Mouse (Mus musculus): ENCODE measurements around the gene Smtnl2. TPM values are rescaled to one million over a fixed set of nuclear protein-coding genes. Genes with fewer than 3 reads are reported as not detected.
"Not testable (repeated sequence)": the region's sequence is repeated elsewhere in the genome, so short reads cannot be mapped to it uniquely, and the experiment has no call there.

The Smtnl2 gene
- polyA plus RNA-seq, 1 experiment from 2014 or later: 5.5 TPM

GRCm38 (mm10) chr11:72349652-72350051 lies 61.9 kb downstream of the Smtnl2 start:
- Histone ChIP-seq H3K27ac (no peak overlapping the region), H3K4me3 (replicated peaks) (no peak overlapping the region), H3K36me3 (no peaks in the 10 kb centered on the region), H3K4me2 (no peak overlapping the region), H3K9me3 (replicated peaks) (no peaks in the 10 kb centered on the region), H3K9ac (no peak overlapping the region), H3K4me1 (replicated peaks) (no peaks in the 10 kb centered on the region), H3K27me3 (no peaks in the 10 kb centered on the region)
- DNase-seq (no peak), ATAC-seq (ENCODE audit: low read depth) (no peak)
- WGBS (ENCODE audit: insufficient replicate concordance): 41% methylated on average over 4 of the region's 4 CpGs

- WGBS (ENCODE audit: insufficient replicate concordance): 52% methylated on average over 8 of the region's 8 CpGs
- no peak for ATAC-seq (ENCODE audit: low read depth)
- H3K9ac ChIP-seq: no peak overlapping the region
- H3K4me2 ChIP-seq: no peak overlapping the region
- H3K9me3 ChIP-seq (replicated peaks): no peaks in the 10 kb centered on the region
- DNase-seq: no peak
- no peak overlapping the region for H3K27ac ChIP-seq
- no peaks in the 10 kb centered on the region for H3K4me1 ChIP-seq (replicated peaks)
- no peak overlapping the region for H3K4me3 ChIP-seq (replicated peaks)
- H3K36me3 ChIP-seq: no peaks in the 10 kb centered on the region
- no peaks in the 10 kb centered on the region for H3K27me3 ChIP-seq
Measured at GRCm38 (mm10) chr11:72349016-72349415, 62.5 kb downstream of the Smtnl2 start.

- DNase-seq (no peak), ATAC-seq (ENCODE audit: low read depth) (no peak)
- WGBS (ENCODE audit: insufficient replicate concordance): 38% methylated on average over 10 of the region's 10 CpGs
- Histone ChIP-seq H3K4me1 (replicated peaks) (no peaks in the 10 kb centered on the region), H3K36me3 (no peaks in the 10 kb centered on the region), H3K4me2 (no peak overlapping the region), H3K9ac (no peak overlapping the region), H3K27me3 (no peaks in the 10 kb centered on the region), H3K9me3 (replicated peaks) (no peaks in the 10 kb centered on the region), H3K27ac (no peak overlapping the region), H3K4me3 (replicated peaks) (no peak overlapping the region)
Measured at GRCm38 (mm10) chr11:72348563-72348962, 63.0 kb downstream of the Smtnl2 start.

GRCm38 (mm10) chr11:72344486-72344885 lies 67.0 kb downstream of the Smtnl2 start:
- WGBS (ENCODE audit: insufficient replicate concordance): 76% methylated on average over 11 of the region's 11 CpGs
- H3K27ac ChIP-seq: no peak overlapping the region
- DNase-seq: no peak
- H3K36me3 ChIP-seq: no peaks in the 10 kb centered on the region
- no peak overlapping the region for H3K4me3 ChIP-seq (replicated peaks)
- no peaks in the 10 kb centered on the region for H3K9me3 ChIP-seq (replicated peaks)
- no peak overlapping the region for H3K9ac ChIP-seq
- ATAC-seq (ENCODE audit: low read depth): no peak
- no peaks in the 10 kb centered on the region for H3K27me3 ChIP-seq
- no peaks in the 10 kb centered on the region for H3K4me1 ChIP-seq (replicated peaks)
- no peak overlapping the region for H3K4me2 ChIP-seq

- Histone ChIP-seq H3K27ac (no peak overlapping the region), H3K4me3 (replicated peaks) (no peak overlapping the region), H3K4me2 (no peak overlapping the region), H3K4me1 (replicated peaks) (no peaks in the 10 kb centered on the region), H3K36me3 (no peaks in the 10 kb centered on the region), H3K9ac (no peak overlapping the region), H3K9me3 (replicated peaks) (no peaks in the 10 kb centered on the region), H3K27me3 (no peaks in the 10 kb centered on the region)
- no peak for ATAC-seq (ENCODE audit: low read depth)
- 20% methylated on average over 8 of the region's 8 CpGs for WGBS (ENCODE audit: insufficient replicate concordance)
- DNase-seq: peak; percentile 34
Measured at GRCm38 (mm10) chr11:72343904-72344303, 67.6 kb downstream of the Smtnl2 start.

GRCm38 (mm10) chr11:72343238-72343625 lies 68.3 kb downstream of the Smtnl2 start:
- not testable (repeated sequence) for H3K27ac ChIP-seq; H3K9me3 ChIP-seq (replicated peaks); H3K27me3 ChIP-seq; H3K9ac ChIP-seq; H3K36me3 ChIP-seq; DNase-seq; H3K4me2 ChIP-seq; H3K4me1 ChIP-seq (replicated peaks); H3K4me3 ChIP-seq (replicated peaks); ATAC-seq (ENCODE audit: low read depth)
- 73% methylated on average over 5 of the region's 5 CpGs for WGBS (ENCODE audit: insufficient replicate concordance)

GRCm38 (mm10) chr11:72342549-72343237 lies 68.8 kb downstream of the Smtnl2 start:
- Histone ChIP-seq H3K27me3 (no peaks in the 10 kb centered on the region), H3K27ac (no peak overlapping the region), H3K9ac (no peak overlapping the region), H3K4me1 (replicated peaks) (no peaks in the 10 kb centered on the region), H3K4me3 (replicated peaks) (no peak overlapping the region), H3K9me3 (replicated peaks) (no peaks in the 10 kb centered on the region), H3K4me2 (no peak overlapping the region), H3K36me3 (no peaks in the 10 kb centered on the region)
- DNase-seq (peak; percentile 15), ATAC-seq (ENCODE audit: low read depth) (peak; percentile 62; the same call in 1 of the 2 replicates)
- 9% methylated on average over 7 of the region's 7 CpGs for WGBS (ENCODE audit: insufficient replicate concordance)

- H3K4me3 ChIP-seq (replicated peaks): no peak overlapping the region
- H3K9ac ChIP-seq: no peak overlapping the region
- H3K27ac ChIP-seq: no peak overlapping the region
- H3K4me2 ChIP-seq: no peak overlapping the region
- 69% methylated on average over 4 of the region's 4 CpGs for WGBS (ENCODE audit: insufficient replicate concordance)
- H3K36me3 ChIP-seq: no peaks in the 10 kb centered on the region
- no peak for ATAC-seq (ENCODE audit: low read depth)
- H3K9me3 ChIP-seq (replicated peaks): no peaks in the 10 kb centered on the region
- H3K27me3 ChIP-seq: no peaks in the 10 kb centered on the region
- H3K4me1 ChIP-seq (replicated peaks): no peaks in the 10 kb centered on the region
- no peak for DNase-seq
Measured at GRCm38 (mm10) chr11:72339716-72340115, 71.8 kb downstream of the Smtnl2 start.

Small RNAs within 50 kb of the gene (microRNA-seq; reads per million reads assigned to microRNA genes)
- gene Mir6338: not detected

Other genes with a start within 250 kb of the Smtnl2 start
- not detected in 2 replicates for gene Gm43951, start 204.9 kb downstream of the Smtnl2 start, polyA plus RNA-seq (2015; fragmentation: Nextera tagmentation; extraction: Ambion mirVana)
- gene 4933427D14Rik, start 204.3 kb downstream of the Smtnl2 start, polyA plus RNA-seq (2015; fragmentation: Nextera tagmentation; extraction: Ambion mirVana): 4.4 and 4.9 TPM in 2 replicates
- 94.7 and 97.9 TPM in 2 replicates for gene Txndc17, start 204.2 kb downstream of the Smtnl2 start, polyA plus RNA-seq (2015; fragmentation: Nextera tagmentation; extraction: Ambion mirVana)
- 15.1 and 16.8 TPM in 2 replicates for gene Med31, start 196.1 kb downstream of the Smtnl2 start, polyA plus RNA-seq (2015; fragmentation: Nextera tagmentation; extraction: Ambion mirVana)
- gene Slc13a5, start 144.5 kb downstream of the Smtnl2 start, polyA plus RNA-seq (2015; fragmentation: Nextera tagmentation; extraction: Ambion mirVana): not detected in 2 replicates
- 2.7 and 4.0 TPM in 2 replicates for gene Xaf1, start 110.1 kb downstream of the Smtnl2 start, polyA plus RNA-seq (2015; fragmentation: Nextera tagmentation; extraction: Ambion mirVana)
- gene Fbxo39, start 97.3 kb downstream of the Smtnl2 start, polyA plus RNA-seq (2015; fragmentation: Nextera tagmentation; extraction: Ambion mirVana): not detected in 2 replicates
- gene Tekt1, start 49.3 kb downstream of the Smtnl2 start, polyA plus RNA-seq (2015; fragmentation: Nextera tagmentation; extraction: Ambion mirVana): not detected in 2 replicates
- not detected in 2 replicates for gene Ggt6, start 23.8 kb upstream of the Smtnl2 start, polyA plus RNA-seq (2015; fragmentation: Nextera tagmentation; extraction: Ambion mirVana)
- gene Mybbp1a, start 29.6 kb upstream of the Smtnl2 start, polyA plus RNA-seq (2015; fragmentation: Nextera tagmentation; extraction: Ambion mirVana): 129 and 138 TPM in 2 replicates
- 4.3 and 5.5 TPM in 2 replicates for gene Spns2, start 78.2 kb upstream of the Smtnl2 start, polyA plus RNA-seq (2015; fragmentation: Nextera tagmentation; extraction: Ambion mirVana)
- gene Spns3, start 138.8 kb upstream of the Smtnl2 start, polyA plus RNA-seq (2015; fragmentation: Nextera tagmentation; extraction: Ambion mirVana): 1.5 and 2.0 TPM in 2 replicates
- gene Ube2g1, start 195.6 kb upstream of the Smtnl2 start, polyA plus RNA-seq (2015; fragmentation: Nextera tagmentation; extraction: Ambion mirVana): 24.8 and 33.3 TPM in 2 replicates

All from liver, embryonic 13.5 days (tissue).